Mouse (Mus musculus) neural tube, embryonic 13.5 days (tissue): ENCODE measurements around the gene Slc35f2. TPM values are rescaled to one million over a fixed set of nuclear protein-coding genes. Genes with fewer than 3 reads are reported as not detected.

Source experiments
- ATAC-seq: fragments of 200-750 bp; cut with Nextera tagmentation; 2 replicates; pipeline ENCODE4 v1.8.0; 2017; ENCODE audit warnings: low read depth, mild to moderate bottlenecking, moderate TSS enrichment, moderate library complexity
- H3K27ac ChIP-seq: fragments of 300-500 bp; sonication (generic); replicated peaks from 2 replicates; pipeline ENCODE4 v1.5.1; 2015; ENCODE audit warnings: moderate library complexity, mild to moderate bottlenecking, inconsistent platforms
- H3K27me3 ChIP-seq: fragments of 300-500 bp; sonication (generic); 2 replicates; pipeline ENCODE4 v1.6.1; 2015; ENCODE audit warnings: mild to moderate bottlenecking, inconsistent platforms
- H3K36me3 ChIP-seq: fragments of 300-500 bp; sonication (generic); 2 replicates; pipeline ENCODE4 v1.6.1; 2015; ENCODE audit warnings: mild to moderate bottlenecking, inconsistent platforms
- H3K4me1 ChIP-seq: fragments of 300-500 bp; sonication (generic); replicated peaks from 2 replicates; pipeline ENCODE4 v1.6.1; 2015; ENCODE audit warnings: inconsistent platforms
- H3K4me2 ChIP-seq: fragments of 300-500 bp; sonication (generic); 2 replicates; pipeline ENCODE4 v1.6.1; 2015; ENCODE audit warnings: inconsistent platforms, mild to moderate bottlenecking, moderate library complexity
- H3K4me3 ChIP-seq: fragments of 300-500 bp; sonication (generic); 2 replicates; pipeline ENCODE4 v1.5.1; 2015; ENCODE audit warnings: mild to moderate bottlenecking, inconsistent platforms
- H3K9ac ChIP-seq: fragments of 300-500 bp; sonication (generic); 2 replicates; pipeline ENCODE4 v1.6.1; 2015; ENCODE audit warnings: moderate library complexity, mild to moderate bottlenecking, inconsistent platforms
- H3K9me3 ChIP-seq: fragments of 300-500 bp; sonication (generic); 2 replicates; pipeline ENCODE4 v1.6.1; 2016; ENCODE audit warnings: inconsistent platforms
- WGBS: fragments of 180-500 bp; shearing (Covaris S2); methylation state at CpG from one replicate; pipeline ENCODE4 v1.1.7; 2015; 5-methylcytosine and 5-hydroxymethylcytosine counted together
- polyA plus RNA-seq: library from polyadenylated mRNA; unstranded; fragments of >200 nt; fragmentation: Nextera tagmentation; extraction: Ambion mirVana; gene quantifications from 2 replicates; pipeline ENCODE4 v1.2.1, GENCODE M21; 2015

The Slc35f2 gene
- 16.3 and 17.0 TPM in 2 replicates for polyA plus RNA-seq

DNA sequence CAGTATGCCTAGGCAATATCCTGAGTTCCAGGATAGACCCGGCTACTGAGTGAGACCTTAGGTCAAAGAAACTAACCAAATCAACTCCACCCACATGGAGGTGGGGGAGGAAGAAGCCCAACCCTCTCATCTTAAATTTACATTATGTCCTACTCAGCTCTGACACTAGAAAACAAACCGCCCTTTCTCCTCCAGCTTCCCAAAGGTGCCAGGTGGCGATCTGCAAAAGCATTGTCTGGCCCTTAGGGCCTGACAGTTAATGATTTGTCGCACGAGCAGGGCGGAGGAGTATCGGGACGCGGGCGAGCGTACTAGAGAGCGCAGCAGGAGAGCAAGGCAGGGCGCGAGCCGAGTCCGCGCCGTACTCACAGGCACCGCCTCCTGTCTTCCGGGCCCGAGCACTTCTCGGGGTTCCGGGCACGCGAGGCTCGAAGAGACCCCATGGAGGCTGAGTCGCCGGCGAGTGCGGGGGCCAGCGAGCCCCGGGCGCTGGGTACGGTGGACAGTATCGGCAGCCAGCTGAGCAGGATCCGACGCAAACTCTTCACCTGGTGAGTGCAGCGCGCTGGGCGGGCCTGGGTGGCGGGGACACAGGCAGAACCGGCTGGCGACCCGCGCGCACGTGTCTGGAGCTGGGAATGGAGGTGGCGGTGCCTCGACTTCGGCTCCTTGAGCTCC, at the start of gene Slc35f2:
Slc35f2 (plus strand) TSS at position 195 of the 678 bp plus-strand sequence.
- H3K4me1 ChIP-seq = peaks cover 11% of the 10 kb centered on the region
- 0 out of 2 replicates have a peak, but pooled peaks cover 8% of the 10 kb centered on the region for H3K9me3 ChIP-seq
- peak; percentile 86 for ATAC-seq
- H3K27me3 ChIP-seq = peaks cover 36% of the 10 kb centered on the region
- WGBS = under 1% methylated on average over 50 of the region's 50 CpGs
- peak within 1 kb of the TSS; percentile 93 for H3K4me2 ChIP-seq
- no peak within 1 kb of the TSS for H3K27ac ChIP-seq
- H3K9ac ChIP-seq = peak within 1 kb of the TSS; percentile 73
- H3K4me3 ChIP-seq = peak within 1 kb of the TSS; percentile 62
- no peaks in the 10 kb centered on the region for H3K36me3 ChIP-seq

DNA sequence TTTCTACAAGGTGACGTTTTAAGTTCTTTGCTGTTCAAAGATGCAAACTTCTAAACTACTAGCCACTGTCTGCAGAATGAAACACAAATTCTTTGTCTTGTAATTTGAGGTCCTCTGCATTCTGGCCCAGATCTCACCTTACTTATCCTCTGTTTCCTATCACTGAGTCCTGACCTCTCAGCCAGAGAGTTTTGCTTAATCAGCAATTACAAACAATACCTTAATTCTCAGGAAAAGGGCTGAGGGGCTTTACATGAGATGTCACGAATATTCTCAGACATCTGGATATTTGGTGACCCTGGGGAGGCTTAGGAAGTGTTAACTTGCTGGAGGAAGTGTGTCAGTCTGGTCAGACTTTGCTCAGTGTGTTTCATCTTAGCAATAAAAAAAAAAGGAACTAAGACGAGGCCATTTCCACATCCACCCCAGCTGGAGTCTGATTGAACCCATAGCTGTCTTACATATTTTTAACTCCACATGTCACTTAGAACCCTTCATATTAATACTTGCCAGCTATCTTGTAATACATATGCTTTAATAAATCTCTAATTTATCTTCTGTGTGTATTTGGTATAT, 30.4 kb upstream of the Slc35f2 start:
- H3K27me3 ChIP-seq = no peaks in the 10 kb centered on the region
- H3K4me3 ChIP-seq = no peak overlapping the region
- no peak overlapping the region for H3K4me2 ChIP-seq
- no peaks in the 10 kb centered on the region for H3K36me3 ChIP-seq
- H3K9ac ChIP-seq = no peak overlapping the region
- WGBS = 66% methylated on average over 3 of the region's 3 CpGs
- H3K4me1 ChIP-seq = no peaks in the 10 kb centered on the region
- H3K27ac ChIP-seq = no peak overlapping the region
- no peaks in the 10 kb centered on the region for H3K9me3 ChIP-seq
- no peak for ATAC-seq

DNA sequence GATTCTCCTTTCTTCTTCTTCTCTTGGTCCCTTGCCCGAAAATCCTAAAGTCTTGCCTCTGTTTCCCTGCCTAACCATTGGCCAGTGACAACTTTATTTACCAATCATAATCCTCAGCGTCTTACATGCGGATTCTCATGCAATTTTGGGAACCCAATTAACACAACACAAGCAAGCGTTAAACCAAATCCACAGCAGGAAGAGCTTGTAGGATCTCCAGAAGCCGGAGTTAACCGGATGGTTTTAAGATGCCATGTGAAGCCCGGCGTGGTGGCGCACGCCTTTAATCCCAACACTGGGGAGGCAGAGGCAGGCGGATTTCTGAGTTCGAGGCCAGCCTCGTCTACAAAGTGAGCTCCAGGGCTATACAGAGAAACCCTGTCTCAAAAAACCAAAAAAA, 20.9 kb upstream of the Slc35f2 start:
- H3K4me2 ChIP-seq = no peak overlapping the region
- WGBS = 89% methylated on average over 13 of the region's 13 CpGs
- no peak overlapping the region for H3K9ac ChIP-seq
- H3K36me3 ChIP-seq = no peaks in the 10 kb centered on the region
- H3K27ac ChIP-seq = no peak overlapping the region
- no peaks in the 10 kb centered on the region for H3K27me3 ChIP-seq
- ATAC-seq = no peak
- H3K4me1 ChIP-seq = no peaks in the 10 kb centered on the region
- no peaks in the 10 kb centered on the region for H3K9me3 ChIP-seq
- H3K4me3 ChIP-seq = no peak overlapping the region

DNA sequence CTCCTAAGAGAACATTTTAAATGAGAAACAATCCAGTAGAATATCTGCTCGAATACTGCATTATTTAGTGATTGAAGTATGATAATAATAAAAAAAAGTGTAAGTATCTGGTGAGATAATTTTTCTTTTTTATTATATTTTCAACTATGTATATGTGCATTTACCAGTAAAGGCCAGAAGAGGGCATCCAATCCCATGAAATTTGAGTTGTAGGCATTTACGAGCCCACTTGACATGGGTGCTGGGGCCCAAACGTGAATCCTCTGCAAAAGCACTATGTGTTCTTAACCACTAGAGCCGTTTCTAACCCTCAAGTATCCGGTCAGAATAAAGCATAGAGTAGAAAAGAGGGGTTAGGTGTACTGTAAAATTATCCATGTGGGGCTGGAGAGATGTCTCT, 20.4 kb upstream of the Slc35f2 start:
- H3K36me3 ChIP-seq = no peaks in the 10 kb centered on the region
- H3K9ac ChIP-seq = no peak overlapping the region
- no peak for ATAC-seq
- 50% methylated on average over 5 of the region's 5 CpGs for WGBS
- H3K27ac ChIP-seq = no peak overlapping the region
- no peaks in the 10 kb centered on the region for H3K4me1 ChIP-seq
- H3K4me3 ChIP-seq = no peak overlapping the region
- H3K4me2 ChIP-seq = no peak overlapping the region
- H3K27me3 ChIP-seq = no peaks in the 10 kb centered on the region
- H3K9me3 ChIP-seq = no peaks in the 10 kb centered on the region

DNA sequence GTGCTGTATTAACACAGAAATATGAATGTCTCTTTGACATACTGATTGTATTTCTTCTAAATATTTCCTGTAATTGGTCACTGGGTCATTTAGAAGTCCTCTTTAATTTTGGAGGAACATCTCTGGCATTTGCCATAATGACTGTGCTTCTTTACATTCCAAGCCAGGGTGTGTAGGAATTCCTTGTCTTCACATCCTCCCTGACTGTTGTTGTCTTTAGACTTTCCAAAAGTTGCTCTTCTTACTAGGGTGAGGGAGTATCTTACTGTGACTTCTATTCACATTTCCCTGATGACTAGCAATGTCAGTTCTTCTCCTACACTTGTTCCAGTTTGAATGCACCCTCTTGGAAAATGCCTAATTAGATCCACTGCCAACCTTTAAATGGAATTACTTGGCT, 16.5 kb upstream of the Slc35f2 start:
- Histone ChIP-seq H3K9ac (no peak overlapping the region), H3K4me3 (no peak overlapping the region), H3K27me3 (peaks cover 3% of the 10 kb centered on the region; the same call in 1 of the 2 replicates), H3K9me3 (no peaks in the 10 kb centered on the region), H3K4me1 (no peaks in the 10 kb centered on the region), H3K27ac (no peak overlapping the region), H3K4me2 (no peak overlapping the region), H3K36me3 (no peaks in the 10 kb centered on the region)
- no peak for ATAC-seq

DNA sequence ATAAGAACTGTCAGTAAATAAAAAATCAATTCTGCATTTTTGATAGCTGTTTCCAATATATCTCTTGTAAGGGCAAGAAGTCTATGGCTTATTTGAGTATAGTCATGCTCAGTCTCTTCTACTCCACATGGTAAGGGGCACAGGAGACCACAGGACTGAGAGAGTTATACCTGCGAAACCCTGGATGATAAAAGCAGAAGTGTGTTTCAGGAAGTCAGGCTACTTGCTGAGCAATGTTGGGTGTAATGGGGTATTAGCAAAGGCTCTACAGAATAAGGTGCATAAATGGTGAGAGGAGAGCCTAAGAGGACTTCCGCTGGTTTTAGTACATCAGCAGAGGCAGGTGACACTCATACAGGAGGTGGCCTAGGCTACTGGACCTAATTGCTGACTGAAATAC, 13.2 kb upstream of the Slc35f2 start:
- Histone ChIP-seq H3K9me3 (no peaks in the 10 kb centered on the region), H3K27ac (no peak overlapping the region), H3K4me3 (no peak overlapping the region), H3K4me1 (no peaks in the 10 kb centered on the region), H3K4me2 (no peak overlapping the region), H3K36me3 (no peaks in the 10 kb centered on the region), H3K27me3 (peaks cover 3% of the 10 kb centered on the region; the same call in 1 of the 2 replicates), H3K9ac (no peak overlapping the region)
- no peak for ATAC-seq
- 94% methylated on average over 2 of the region's 2 CpGs for WGBS

DNA sequence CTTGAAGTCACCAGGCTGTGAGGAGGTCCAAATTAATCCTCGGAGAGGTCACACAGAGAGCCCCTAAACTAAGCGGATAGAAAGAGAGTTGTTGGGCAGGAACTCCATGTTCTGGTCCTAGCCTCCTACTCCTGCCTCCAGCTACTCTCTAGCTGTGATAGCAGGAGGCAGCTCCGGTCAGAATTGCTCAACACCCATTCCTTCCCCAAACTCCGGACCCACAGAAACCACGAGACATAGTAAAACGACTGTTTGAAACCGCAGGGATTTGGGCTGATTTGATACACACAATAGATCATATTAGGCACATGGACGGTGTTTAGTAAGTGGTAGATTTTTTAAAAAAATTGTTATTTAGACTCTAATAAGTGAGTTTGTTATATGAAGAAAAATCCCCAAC, 6.6 kb upstream of the Slc35f2 start:
- Histone ChIP-seq H3K9ac (no peak overlapping the region), H3K27ac (no peak overlapping the region), H3K4me2 (no peak overlapping the region), H3K4me3 (no peak overlapping the region), H3K27me3 (no peaks in the 10 kb centered on the region), H3K4me1 (no peaks in the 10 kb centered on the region), H3K9me3 (0 out of 2 replicates have a peak, but pooled peaks cover 8% of the 10 kb centered on the region), H3K36me3 (no peaks in the 10 kb centered on the region)
- 90% methylated on average over 8 of the region's 8 CpGs for WGBS
- no peak for ATAC-seq

DNA sequence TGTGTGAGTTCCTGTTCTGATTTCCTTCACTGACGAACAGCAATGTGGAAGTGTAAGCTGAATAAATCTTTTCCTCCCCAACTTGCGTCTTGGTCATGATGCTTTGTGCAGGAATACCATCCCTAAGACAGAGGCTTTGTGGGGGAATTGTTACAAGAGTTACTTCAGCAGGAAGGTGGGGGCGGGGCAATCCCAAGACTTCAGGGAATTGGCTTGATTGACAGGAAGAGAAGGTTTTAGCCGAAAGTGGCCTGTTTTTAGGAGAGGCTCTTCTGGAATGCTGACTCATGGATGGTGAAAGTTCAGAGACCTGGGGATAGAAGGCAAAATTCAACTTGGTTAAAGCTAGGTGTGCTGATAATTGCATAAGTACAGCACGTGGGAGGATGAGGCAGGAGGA, 2.9 kb upstream of the Slc35f2 start:
- no peak for ATAC-seq
- Histone ChIP-seq H3K36me3 (no peaks in the 10 kb centered on the region), H3K27me3 (peaks cover 33% of the 10 kb centered on the region), H3K27ac (no peak overlapping the region), H3K4me3 (no peak overlapping the region), H3K4me1 (peaks cover 11% of the 10 kb centered on the region), H3K4me2 (no peak overlapping the region), H3K9ac (no peak overlapping the region), H3K9me3 (0 out of 2 replicates have a peak, but pooled peaks cover 8% of the 10 kb centered on the region)
- 90% methylated on average over 5 of the region's 5 CpGs for WGBS

DNA sequence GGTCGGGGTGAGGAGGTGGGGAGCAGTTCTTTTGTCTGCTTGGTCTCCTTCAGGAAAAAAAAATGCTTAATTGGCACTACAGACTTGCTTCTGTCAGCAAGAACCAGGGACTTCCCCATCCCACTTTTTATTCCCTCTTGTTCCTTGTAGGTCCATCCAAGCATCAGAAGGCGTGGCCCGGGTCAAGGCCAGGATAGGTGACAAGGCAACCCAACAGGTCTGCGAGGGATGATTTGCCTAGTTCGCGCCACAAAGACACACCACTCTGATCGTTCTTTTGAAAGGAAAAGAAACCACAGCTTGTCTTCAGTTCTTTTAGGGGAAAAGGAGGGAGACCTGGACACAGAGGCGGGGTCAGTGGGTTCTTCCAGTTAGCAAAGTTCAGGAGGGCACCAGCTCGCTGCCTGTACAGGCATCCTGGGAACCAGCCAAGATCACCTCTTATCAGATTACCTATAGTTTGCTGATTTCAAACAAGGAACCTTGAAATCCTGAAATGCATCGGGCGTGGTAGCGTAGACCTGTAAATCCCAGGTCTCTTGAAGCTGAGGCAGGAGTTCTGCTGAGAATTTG, 481 bp upstream of the Slc35f2 start:
- H3K4me1 ChIP-seq = peaks cover 11% of the 10 kb centered on the region
- peaks cover 36% of the 10 kb centered on the region for H3K27me3 ChIP-seq
- H3K4me3 ChIP-seq = peak overlapping the region; percentile 62
- WGBS = 38% methylated on average over 12 of the region's 12 CpGs
- 0 out of 2 replicates have a peak, but pooled peaks cover 8% of the 10 kb centered on the region for H3K9me3 ChIP-seq
- peak overlapping the region; percentile 73 for H3K9ac ChIP-seq
- H3K27ac ChIP-seq = no peak overlapping the region
- no peaks in the 10 kb centered on the region for H3K36me3 ChIP-seq
- H3K4me2 ChIP-seq = peak overlapping the region; percentile 93
- ATAC-seq = no peak

DNA sequence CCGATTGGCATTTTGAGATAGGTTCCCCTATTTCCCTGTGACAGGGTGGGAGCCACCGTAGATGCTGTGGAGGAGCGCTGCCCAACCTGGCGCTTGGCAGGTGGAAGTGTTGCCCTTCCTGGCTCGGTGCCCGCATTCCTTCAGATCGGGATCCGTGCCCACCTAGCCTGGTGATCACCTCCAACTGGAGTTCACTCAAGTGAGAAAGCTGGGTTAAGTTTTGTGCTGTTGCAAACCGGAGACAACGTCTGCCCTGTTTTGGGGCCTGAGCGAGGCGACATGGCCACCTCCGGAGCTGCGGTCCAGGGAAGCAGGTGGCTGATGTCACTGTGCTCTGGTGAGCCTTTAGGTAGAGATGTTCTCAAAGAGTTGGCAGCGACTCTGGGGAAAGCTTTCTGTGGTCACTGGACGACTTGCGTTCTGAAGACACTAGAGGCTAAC, 803 bp downstream of the Slc35f2 start:
- peaks cover 36% of the 10 kb centered on the region for H3K27me3 ChIP-seq
- 0 out of 2 replicates have a peak, but pooled peaks cover 6% of the 10 kb centered on the region for H3K9me3 ChIP-seq
- H3K9ac ChIP-seq = peak overlapping the region; percentile 73
- ATAC-seq = peak; percentile 74; the same call in 1 of the 2 replicates
- no peak overlapping the region for H3K27ac ChIP-seq
- H3K36me3 ChIP-seq = no peaks in the 10 kb centered on the region
- peaks cover 11% of the 10 kb centered on the region for H3K4me1 ChIP-seq
- 3% methylated on average over 17 of the region's 17 CpGs for WGBS
- H3K4me2 ChIP-seq = peak overlapping the region; percentile 93
- H3K4me3 ChIP-seq = peak overlapping the region; percentile 62

DNA sequence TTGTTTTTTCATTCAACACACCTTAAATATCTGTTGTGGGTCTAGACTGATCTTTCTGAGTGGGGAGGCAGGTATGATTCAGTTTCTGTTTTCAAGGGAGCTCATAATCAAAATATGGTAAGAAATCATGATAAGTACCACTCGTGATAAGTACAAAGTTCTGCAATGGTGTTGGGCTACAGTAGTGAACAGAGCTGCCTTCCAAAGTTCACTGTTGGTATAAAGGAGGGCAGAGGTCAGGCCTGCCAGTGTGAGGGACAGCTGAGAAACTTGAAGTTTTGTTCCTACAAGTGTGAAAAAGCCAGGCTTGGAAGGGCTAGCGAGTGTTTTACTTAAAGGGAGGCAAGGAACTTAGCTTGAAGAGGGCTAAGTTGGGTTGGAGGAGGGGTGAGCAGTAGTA, 4.2 kb downstream of the Slc35f2 start:
- Histone ChIP-seq H3K9me3 (no peaks in the 10 kb centered on the region), H3K27me3 (peaks cover 30% of the 10 kb centered on the region), H3K4me3 (no peak overlapping the region), H3K4me2 (no peak overlapping the region), H3K4me1 (peaks cover 11% of the 10 kb centered on the region), H3K27ac (no peak overlapping the region), H3K9ac (no peak overlapping the region), H3K36me3 (no peaks in the 10 kb centered on the region)
- no peak for ATAC-seq
- WGBS = 94% methylated on average over 2 of the region's 2 CpGs

DNA sequence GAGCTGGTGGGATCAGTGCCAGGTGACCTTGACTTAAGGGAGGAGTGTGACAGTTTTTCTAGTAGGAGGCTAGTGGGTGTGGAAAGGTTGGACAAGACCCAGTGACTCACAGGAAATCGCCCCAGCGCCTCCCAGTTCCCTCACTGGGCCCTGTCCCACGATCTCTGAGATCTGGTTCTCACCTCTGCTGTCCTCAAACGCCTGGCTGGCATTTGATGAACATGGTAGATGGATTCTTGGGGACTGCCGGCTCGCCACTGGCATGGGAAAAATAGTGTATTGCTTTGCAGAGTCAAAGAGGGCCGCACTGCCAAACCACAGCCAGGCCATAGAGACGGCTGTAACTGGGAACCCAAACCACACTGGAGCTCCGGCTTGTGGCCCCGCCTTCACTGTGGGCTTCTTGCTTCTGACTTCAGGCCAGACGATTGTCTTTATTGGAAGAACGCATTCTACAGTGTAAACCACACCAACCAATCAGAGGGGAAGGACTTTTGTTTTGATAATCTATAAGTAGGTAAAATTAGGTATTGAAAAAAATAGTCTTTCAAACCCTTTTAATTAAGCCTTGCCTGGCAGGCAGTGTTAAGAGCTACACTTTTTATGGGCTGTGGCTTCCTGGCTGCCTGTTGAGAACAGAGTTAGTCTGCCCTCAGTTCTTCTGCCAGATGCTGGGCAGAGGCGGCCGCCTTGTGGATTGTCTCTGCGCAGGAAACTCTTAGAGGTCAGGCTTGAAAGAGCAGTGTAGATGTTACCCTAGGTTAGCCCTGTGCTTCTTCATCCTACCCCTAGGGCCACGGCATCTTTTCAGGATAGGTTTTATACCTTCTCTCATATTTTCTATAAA, 15.4 kb downstream of the Slc35f2 start:
- no peaks in the 10 kb centered on the region; the same call in 1 of the 2 replicates for H3K4me1 ChIP-seq
- no peak overlapping the region for H3K4me2 ChIP-seq
- no peak overlapping the region for H3K4me3 ChIP-seq
- H3K36me3 ChIP-seq = no peaks in the 10 kb centered on the region
- no peak for ATAC-seq
- H3K9me3 ChIP-seq = 0 out of 2 replicates have a peak, but pooled peaks cover under 1% of the 10 kb centered on the region
- 78% methylated on average over 16 of the region's 16 CpGs for WGBS
- H3K27me3 ChIP-seq = no peaks in the 10 kb centered on the region
- H3K9ac ChIP-seq = no peak overlapping the region
- H3K27ac ChIP-seq = no peak overlapping the region
